Mouse (Mus musculus) pancreas, adult 10 weeks (tissue): Measurements from ENCODE around the gene Vmn1r87. TPM values are rescaled to one million over a fixed set of nuclear protein-coding genes. Genes with fewer than 3 reads are reported as not detected.

Experiments used
- polyA plus RNA-seq: library from polyadenylated mRNA; stranded (reverse); fragments of 350-450 nt; fragmentation: Illumina TruSeq; extraction: RNeasy Lipid Tissue Mini Kit (QIAGEN cat#74804); gene quantifications from one replicate; pipeline ENCODE4 v1.2.3, GENCODE M21; 2015; ENCODE audit warnings: low read depth, low replicate concordance; ENCODE audit not compliant: insufficient read depth

Gene Vmn1r87
- not detected for polyA plus RNA-seq

GRCm38 (mm10) chr7:13140057-13140456 lies at the start of gene Vmn1r87:
Gene Vmn1r87 (minus strand): TSS chr7:13140157.

DNA sequence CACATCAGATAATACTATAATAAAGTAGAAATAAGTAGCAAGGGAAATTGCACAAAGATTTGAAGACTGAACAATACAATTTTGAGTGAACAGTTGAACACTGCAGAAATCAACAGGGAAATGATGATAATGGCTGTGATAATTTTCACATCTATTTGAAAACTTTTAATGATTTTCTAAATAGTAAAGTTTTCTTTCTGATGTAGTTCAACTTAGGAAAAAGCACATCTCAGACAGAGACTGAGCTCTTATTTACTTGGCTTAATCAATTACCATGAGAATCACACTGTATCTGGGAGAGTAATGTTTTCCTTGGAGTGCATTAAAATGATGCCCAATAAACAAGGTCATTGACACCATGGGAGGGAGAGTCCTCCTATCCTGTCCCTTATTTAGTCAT lies 19.3 kb upstream of the Vmn1r87 start, which contains the start of gene Vmn1r88:
Gene Vmn1r88, plus strand, starts transcription at position 301 of the 400 bp plus-strand sequence.

DNA sequence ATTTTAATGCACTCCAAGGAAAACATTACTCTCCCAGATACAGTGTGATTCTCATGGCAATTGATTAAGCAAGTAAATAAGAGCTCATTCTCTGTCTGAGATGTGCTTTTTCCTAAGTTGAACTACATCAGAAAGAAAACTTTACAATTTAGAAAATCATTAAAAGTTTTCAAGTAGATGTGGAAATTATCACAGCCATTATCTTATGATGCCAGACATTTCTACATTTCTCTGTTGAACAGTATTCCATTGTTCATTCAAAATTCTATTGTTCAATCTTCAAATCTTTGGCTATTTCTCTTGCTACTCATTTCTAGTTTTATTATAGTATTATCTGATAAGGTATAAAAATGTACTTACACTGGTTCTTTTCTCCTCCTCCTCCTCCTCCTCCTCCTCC lies 20.1 kb downstream of the Vmn1r87 start, which contains the start of gene Vmn1r86:
Gene Vmn1r86, minus strand, starts transcription at position 101 of the 400 bp plus-strand sequence.

GRCm38 (mm10) chr7:13095073-13095472 lies 44.9 kb downstream of the Vmn1r87 start, which contains the start of gene Vmn1r85:
Gene Vmn1r85 (minus strand): TSS chr7:13095173.

Other genes with a start within 250 kb of the Vmn1r87 start
- 2.7 TPM for gene Zscan22, start 242.3 kb downstream of the Vmn1r87 start, polyA plus RNA-seq
- gene Rps5, start 217.9 kb downstream of the Vmn1r87 start, polyA plus RNA-seq = 479 TPM
- gene Rnf225, start 212.7 kb downstream of the Vmn1r87 start, polyA plus RNA-seq = 0.24 TPM
- gene Zfp324, start 174.3 kb downstream of the Vmn1r87 start, polyA plus RNA-seq = 1.9 TPM
- 3.7 TPM for gene Zfp446, start 162.3 kb downstream of the Vmn1r87 start, polyA plus RNA-seq
- not detected for gene Slc27a5, start 142.0 kb downstream of the Vmn1r87 start, polyA plus RNA-seq
- gene Trim28, start 141.0 kb downstream of the Vmn1r87 start, polyA plus RNA-seq = 77.9 TPM
- 2.9 TPM for gene Zbtb45, start 130.1 kb downstream of the Vmn1r87 start, polyA plus RNA-seq
- gene Chmp2a, start 105.3 kb downstream of the Vmn1r87 start, polyA plus RNA-seq = 58.7 TPM
- 35.3 TPM for gene Ube2m, start 101.9 kb downstream of the Vmn1r87 start, polyA plus RNA-seq
- gene Mzf1, start 85.4 kb downstream of the Vmn1r87 start, polyA plus RNA-seq = 0.46 TPM
- not detected for gene Vmn1r85, start 45.0 kb downstream of the Vmn1r87 start, polyA plus RNA-seq
- gene Vmn1r86, start 20.2 kb downstream of the Vmn1r87 start, polyA plus RNA-seq = not detected
- not detected for gene Vmn1r88, start 19.4 kb upstream of the Vmn1r87 start, polyA plus RNA-seq
- not detected for gene Vmn1r89, start 72.9 kb upstream of the Vmn1r87 start, polyA plus RNA-seq
- 3.2 TPM for gene Lig1, start 137.1 kb upstream of the Vmn1r87 start, polyA plus RNA-seq
- gene Zswim9, start 138.6 kb upstream of the Vmn1r87 start, polyA plus RNA-seq = 6.4 TPM
- 0.37 TPM for gene Pla2g4c, start 184.5 kb upstream of the Vmn1r87 start, polyA plus RNA-seq